Mouse (Mus musculus): ENCODE measurements around the gene Sema3a.

- TF ChIP-seq CTCF (IDR thresholded peaks at IDR 0.05; ENCODE audit: insufficient read depth, low read length) (no peak), POLR2A (IDR thresholded peaks at IDR 0.05; ENCODE audit: borderline replicate concordance, extremely low read depth, low read depth, low read length) (no peak)
Observed at GRCm38 (mm10) chr5:13460182-13461001, 335.2 kb downstream of the Sema3a start.

Data from lung, adult 2 months (tissue).